Mouse (Mus musculus) thymus, adult 2 months (tissue): ENCODE measurements around the gene 3425401B19Rik.

Experiments
- CTCF ChIP-seq: fragments of 200-500 bp; IDR thresholded peaks from 2 replicates; pipeline ENCODE4 v1.5.1; 2012; ENCODE audit warnings: mild to moderate bottlenecking, control low read depth, low read length, moderate library complexity, borderline replicate concordance; ENCODE audit not compliant: control insufficient read depth, poor library complexity, insufficient read depth; ENCODE audit errors: extremely low read depth
- POLR2A ChIP-seq: fragments of 200-500 bp; IDR thresholded peaks from 2 replicates; pipeline ENCODE4 v1.6.1; 2012; ENCODE audit warnings: mild to moderate bottlenecking, low read length, control low read depth, moderate library complexity; ENCODE audit not compliant: control insufficient read depth, poor library complexity, insufficient read depth; ENCODE audit errors: extremely low read depth

- TF ChIP-seq POLR2A (no peak), CTCF (no peak)
These were observed 52.0 kb downstream of the 3425401B19Rik start for GRCm38 (mm10) chr14:32632908-32633600.
